Mouse (Mus musculus): Measurements from ENCODE around the gene Bbc3.
A peak's percentile ranks its signal among the peaks of the same experiment; 100 is the strongest.

- TF ChIP-seq POLR2A (IDR thresholded peaks at IDR 0.05; ENCODE audit: insufficient read depth, low read depth, low read length) (no peak), CTCF (IDR thresholded peaks at IDR 0.05) (peak; percentile 81), EP300 (IDR thresholded peaks at IDR 0.05; ENCODE audit: insufficient read depth, low read depth, low read length) (no peak)
These were observed 1.9 kb downstream of the Bbc3 start for GRCm38 (mm10) chr7:16310020-16310520.
